Mouse (Mus musculus) lung, postnatal 4 days (tissue): ENCODE measurements around the gene Fxyd5.

Experiments used
- DNase-seq, 2 experiments: peaks; one replicate each; pipeline ENCODE4 v3.0.0; 2021

Gene Fxyd5

DNA sequence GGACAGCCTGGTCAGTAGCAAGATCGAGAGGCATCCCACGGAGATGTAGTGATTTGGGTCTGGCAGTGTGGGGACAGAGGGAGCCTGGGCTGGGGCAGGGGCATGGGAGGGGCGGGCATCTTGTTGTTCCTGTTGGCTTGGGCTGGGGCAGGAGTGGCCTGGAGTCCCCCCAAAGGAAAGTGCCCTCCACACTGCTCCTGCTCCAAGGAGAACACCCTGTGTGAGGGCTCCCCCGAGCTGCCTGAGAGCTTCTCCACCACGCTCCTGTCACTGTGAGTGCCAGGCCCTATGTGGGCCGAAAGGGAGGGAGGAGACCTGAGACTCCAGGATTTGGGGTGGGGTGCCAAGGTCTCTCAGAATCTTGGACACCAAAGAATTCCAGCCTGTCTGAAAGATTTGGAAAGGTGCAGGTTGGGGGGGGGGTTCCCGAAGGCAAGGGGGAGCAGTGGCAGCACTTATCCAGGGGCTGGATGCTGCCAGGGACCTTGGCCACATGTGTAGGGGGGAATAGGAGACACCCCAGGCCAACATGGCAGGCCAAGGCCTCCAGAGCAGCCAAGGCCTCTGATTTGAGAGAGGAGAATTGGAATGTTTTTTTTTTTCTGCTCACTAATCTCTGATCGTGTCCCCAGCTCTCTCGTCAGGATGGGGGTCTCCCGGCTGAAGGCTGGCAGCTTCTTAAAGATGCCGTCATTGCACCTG lies 17.8 kb upstream of the Fxyd5 start:
- no peak for DNase-seq

DNA sequence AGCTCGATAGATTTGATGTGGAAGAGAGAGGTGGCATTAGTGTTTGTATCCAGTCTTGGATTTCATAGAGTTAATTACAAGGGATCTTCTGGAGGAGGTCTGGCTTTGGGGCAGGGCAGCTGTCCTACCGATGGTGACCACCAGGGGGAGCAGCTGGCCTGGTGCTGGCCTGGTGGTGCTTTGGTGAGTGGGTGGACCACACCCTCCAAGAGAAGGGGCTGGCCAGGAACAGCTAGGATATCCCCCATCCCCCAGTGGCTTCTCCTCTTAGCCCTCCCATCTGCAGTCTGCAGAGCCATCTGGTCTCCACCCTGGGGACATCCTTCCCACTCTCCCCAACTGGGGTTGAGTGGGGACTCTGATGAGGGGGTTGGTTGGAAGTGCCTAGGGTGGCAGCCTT lies 16.8 kb upstream of the Fxyd5 start, which contains the start of gene Lgi4:
TSS of gene Lgi4 (plus strand) at position 235 of the 400 bp plus-strand sequence.
- DNase-seq: peak; percentile 88 to 91

DNA sequence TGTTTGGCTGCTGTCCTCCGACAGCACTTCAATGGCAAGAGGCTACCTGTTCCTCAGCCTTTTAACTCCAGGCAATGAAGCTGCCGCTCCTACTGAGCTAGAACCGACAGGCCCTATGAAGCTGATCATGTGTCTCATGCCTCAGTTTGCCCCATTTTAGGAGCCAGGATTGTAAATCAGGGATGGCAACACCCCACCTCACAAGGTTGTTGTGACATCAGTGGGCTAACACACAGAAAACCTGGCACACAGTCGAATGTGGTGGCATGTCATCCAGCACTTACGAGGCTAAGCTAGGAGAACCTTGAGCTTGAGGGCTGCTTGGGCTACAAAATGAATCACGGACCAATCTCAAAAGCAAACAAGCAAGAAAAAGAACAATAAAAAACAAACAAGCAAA lies 15.9 kb upstream of the Fxyd5 start:
- no peak for DNase-seq

DNA sequence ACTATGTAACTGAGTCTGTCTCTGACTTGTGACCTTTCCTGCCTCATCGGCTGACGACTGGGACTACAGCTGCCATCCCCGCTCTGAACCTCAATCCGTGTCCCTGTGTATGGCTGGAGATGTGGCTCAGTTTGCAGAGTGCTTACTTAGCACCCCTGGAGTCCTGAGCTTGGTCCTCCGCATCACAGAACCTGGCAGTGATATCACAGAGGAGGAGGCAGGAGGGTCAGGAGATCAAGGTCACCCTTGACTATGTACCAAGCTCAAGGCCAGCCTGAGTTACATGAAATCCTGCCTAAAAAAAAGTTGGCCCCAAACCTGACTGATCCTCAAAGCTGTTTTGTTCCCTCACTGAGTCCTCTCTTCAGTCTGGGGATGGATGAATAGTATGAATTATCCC lies 15.4 kb upstream of the Fxyd5 start:
- DNase-seq: no peak

DNA sequence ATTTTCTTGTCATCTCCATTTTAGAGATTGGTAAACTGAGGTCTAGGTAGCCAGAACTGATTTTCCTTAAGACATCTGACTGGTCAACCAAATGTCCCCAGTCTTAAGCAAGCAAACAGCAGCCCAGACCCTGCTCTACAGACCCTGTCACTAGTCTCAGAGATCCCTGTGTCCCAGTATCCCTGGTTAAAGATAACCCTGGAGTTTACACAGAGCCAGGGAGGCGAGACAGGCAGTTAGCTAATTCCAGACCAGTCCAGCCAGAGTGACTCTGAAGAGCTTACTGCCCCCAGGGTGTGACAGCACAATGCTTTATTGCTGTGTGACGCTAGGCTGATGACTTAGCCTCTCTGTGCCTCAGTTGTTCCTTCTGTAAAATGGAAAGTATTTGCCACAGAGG lies 14.8 kb upstream of the Fxyd5 start, which contains the start of gene Fxyd1:
TSS of gene Fxyd1 (minus strand) at position 129 of the 400 bp plus-strand sequence.
- DNase-seq: no peak

DNA sequence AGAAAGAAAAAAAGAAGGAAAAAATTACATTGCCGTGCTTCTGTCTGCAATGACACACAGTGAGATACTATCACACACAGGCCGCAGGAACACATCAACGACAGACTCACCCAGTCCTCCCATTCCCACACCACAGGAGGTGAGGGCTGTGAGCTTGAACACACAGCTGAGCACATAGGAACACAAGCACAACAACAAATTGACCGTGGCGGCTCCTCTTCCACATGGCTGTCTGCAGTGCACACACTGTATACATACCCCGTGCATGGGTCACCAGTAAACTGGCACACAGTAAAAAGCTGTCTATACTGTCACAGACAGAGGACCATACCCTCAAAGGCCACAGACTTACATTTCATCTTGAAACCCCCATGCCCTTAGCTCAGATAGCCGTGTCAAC lies 14.2 kb upstream of the Fxyd5 start:
- DNase-seq: no peak

DNA sequence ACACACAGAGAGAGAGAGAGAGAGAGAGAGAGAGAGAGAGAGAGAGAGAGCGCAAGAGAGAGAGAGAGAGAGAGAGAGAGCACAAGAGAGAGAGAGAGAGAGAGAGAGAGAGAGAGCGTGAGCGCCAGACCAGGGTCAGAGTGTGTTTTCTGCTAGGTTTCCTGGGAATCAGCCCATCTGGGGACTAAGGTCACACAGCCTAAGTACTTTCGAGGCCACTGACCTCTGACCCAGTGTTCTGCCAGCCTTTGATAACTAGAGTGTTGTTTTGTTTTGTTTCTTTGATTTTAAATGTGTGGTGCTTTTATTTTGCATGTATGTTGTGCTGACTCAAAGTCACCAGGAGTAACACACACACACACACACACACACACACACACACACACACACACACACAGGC lies 13.6 kb upstream of the Fxyd5 start:
- DNase-seq: no peak

DNA sequence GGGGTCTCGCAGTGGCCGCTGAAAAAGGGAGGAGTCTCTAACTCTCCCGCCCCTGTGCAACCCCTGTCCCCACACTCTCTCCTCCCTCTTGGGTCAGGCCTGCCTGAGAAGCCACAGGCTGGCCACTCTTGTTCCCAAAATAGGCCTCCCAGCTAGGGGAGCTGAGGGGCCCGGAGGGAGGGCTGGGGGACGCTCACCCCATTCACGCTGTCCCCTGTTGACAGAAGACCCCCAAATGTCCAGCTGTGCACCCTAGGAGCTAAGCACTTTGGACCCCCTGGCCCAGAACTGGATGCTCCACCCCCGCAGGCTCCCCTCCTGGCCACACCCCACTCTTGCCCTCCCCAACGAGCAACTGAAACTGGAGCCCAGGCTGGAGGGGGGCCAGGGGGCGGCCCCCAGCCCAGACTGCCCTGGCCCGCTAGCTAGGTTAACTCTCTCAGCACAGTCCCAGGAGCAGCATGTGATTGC lies 13.1 kb upstream of the Fxyd5 start:
- peak; percentile 81 to 94 for DNase-seq

DNA sequence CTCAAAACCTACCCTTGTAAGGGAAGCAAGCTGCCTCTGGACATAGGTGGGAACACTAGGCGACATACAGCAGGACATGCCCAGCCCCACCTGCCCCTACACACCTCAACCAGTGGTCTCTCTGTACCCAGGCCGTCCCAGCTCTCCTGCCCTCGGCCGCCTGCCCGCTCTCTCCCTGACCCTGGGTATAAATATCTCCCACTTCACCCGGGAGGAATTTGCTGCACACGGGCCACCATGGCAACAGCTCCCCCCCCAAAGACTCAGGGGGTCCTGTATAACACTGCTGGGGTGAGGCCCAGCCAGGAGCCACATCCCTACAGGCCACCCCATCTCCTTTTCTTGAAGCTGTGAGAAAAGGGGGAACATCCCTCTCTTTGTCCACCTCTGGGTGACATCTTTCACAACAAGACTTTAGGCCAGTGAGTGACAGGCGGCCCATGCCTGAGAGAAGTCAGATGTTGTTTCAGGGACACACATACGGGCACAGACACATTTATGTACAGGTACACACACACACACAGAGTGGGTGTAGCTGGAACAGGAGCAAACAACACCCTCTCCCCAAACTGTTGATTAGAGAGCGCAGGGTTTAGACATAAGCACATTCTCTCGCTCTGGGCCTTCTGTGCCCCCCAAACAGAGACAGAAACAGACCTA lies 12.5 kb upstream of the Fxyd5 start:
- DNase-seq: peak in 1 of 2 experiments; percentile 44

DNA sequence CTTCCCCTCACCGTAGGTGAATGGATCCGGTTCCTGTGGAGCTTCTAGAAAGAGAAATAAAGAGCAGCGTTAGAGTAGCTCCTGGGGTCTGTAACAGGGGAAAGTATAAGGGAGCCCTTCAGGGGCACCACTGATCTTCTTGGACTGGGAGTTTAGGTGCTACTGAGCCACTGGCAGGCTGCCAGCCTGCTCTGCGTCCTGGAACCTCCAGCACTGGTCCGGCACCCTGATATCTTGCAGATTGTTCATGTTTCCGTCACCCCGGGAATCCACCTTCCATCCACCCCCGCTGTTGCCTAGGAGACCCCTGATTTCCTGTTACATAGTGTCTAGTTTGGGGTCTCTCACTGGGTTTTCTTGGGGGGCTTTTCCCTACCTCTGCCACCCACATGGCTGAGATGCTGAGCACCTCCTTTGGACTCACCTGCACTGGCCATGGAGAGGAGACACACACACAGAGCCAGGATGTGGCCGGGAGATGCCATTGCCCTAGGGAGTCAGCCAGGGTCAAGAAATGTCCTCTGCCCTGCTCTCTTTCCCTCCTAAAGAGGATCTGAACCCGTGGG lies 11.7 kb upstream of the Fxyd5 start:
- DNase-seq: no peak

DNA sequence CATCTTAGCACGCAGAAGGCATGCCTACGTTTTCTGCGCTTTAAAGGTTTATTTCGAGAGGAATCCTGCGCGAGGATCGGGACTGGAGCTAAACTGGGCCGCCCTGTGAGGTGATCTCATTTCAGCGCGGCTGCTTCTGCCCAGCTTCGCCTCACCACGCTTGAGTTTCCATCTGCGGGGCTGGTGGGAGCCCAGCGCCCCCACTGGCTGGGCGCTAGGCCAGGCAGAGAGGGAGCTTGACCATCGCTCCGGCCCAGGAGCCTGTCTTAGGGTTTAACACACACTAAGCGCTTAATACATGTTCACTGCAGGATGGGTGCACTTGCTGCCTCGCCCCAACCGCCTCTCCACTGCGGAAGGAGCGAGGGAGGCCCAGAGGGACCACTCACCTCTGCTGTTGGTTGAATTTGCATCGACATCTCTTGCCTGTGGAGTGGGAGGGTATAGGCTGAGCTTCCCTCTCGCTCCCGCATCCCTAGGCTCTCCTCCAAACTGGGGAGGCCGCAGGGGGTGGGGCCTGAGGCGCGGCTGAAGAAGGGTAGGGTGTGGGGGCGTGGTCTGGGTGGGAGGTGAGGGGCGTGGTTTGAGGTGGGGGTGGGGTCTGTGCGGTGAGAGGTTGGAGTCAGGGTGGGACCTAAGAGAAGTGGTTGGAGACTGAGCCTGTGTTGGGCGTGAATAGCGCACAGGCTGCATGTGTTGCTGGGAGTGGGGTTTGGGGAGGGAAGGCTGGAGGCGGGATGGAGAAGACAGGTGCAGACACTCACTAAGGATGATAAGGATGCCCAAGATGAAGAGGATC lies 10.6 kb upstream of the Fxyd5 start:
- DNase-seq: peak; percentile 51 to 64

DNA sequence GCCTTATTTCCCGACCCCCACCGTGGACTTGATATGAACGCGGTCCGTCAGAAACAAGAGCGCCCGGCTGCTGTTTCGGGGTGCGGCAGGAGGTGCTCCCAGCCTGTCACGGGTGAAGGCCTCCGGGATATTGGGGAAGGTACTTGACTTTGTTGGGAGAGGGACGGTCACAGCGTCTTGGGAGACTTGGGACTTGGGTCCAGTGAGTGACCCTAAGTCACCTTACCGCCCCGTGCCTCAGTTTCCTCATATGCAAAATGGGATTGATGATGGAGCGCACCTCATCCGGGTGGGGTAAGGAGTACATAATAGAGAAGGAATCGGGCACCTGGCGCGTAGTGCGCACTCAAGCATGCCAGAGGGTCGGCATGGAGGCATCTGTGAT lies 10.0 kb upstream of the Fxyd5 start:
- DNase-seq: no peak

DNA sequence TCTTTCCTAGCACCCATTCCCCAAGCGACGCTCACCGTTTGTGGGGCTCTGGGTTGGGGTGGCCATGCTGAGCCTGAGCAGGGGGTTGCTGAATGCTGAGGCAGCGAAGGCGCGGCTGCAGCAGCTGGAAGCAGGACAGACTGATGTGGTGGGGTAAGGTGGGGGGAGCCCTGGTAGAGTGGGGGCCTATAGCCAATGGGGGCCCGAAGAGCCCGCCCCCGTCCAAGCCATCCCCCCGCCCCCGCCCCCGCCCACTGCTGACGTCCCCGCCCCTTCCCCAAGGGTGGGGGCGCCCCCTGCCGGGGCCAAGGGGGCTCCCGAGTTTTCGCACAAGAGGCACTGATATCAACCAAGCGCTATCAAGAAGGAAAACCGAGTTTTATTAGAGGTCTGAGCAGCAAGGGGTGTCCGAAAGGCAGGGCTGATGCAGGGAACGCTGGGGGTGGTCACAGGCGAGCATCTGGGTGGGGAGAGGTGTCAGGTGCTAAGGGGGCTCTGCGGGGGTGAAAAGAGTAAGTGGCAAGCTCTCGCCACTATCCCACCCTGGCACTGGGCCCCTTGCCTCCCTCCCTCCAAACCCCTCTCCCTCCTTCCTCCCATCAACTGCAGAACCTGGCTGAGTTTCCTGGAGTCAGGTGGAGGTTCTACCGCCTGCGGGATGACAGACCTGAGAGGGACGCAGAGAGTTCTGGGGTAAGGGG lies 9.2 kb upstream of the Fxyd5 start, which contains the start of gene Fxyd7:
TSS of gene Fxyd7 (minus strand) at position 147 of the 701 bp plus-strand sequence.
- DNase-seq: no peak

DNA sequence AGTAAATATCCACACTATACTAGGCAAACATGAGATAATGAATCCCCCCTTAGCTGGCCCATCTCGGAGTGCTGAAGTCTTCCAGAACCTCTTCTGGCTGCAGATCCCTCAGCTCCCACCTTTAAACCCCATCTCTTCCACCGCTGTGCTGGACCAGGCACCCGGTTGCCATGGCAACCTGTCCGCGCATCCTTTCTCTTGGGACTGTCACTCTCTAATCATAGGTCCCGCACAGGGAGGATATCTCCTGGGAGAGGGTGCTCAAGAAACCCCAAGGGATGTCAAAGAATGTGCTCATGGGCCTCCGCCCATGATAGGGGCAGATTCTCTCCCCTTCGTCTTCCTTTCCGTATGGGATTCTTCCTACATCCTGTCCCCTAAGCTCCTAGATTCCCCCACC lies 8.6 kb upstream of the Fxyd5 start:
- DNase-seq: no peak

DNA sequence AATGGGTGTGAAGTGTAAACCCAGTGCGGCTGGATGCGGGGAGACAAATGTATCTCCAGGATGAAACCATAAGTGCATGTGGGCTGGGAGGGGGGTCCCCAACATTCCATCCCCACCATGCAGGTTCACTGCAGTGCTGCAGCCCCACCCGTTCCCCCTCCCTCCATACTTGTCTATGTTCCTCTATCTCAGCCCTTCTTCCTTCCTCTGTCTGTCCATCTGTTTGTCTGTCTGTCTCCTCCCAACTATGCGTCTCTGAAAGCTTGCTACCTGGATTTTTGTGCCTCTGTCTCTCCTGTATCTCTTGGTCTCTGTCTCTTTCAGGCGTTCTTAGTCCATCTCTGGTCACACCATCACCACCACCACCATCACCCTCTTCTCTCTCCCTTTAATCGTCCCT lies 8.2 kb upstream of the Fxyd5 start:
- DNase-seq: no peak

DNA sequence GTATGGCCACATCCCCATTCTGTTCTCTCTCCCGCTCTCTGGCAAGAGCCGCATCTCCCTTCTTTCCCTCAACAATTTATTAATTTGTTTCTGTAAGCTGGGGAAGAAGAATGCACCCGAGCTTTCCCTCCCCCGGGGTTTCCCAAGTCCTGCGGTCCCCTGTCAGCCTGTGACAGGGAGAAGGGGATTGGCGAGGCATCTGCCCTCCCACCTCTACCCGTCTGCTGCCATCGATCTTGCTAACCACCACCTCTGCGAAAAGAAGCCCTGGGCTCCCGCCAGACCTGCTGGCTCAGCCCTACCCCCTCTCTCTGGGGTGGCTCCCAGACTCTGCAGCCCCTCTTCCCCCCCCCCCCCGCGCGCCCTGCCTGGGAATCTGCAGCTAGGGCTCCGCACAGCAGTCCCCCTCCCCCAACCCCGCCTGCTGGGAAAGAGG lies 7.6 kb upstream of the Fxyd5 start:
- DNase-seq: no peak

DNA sequence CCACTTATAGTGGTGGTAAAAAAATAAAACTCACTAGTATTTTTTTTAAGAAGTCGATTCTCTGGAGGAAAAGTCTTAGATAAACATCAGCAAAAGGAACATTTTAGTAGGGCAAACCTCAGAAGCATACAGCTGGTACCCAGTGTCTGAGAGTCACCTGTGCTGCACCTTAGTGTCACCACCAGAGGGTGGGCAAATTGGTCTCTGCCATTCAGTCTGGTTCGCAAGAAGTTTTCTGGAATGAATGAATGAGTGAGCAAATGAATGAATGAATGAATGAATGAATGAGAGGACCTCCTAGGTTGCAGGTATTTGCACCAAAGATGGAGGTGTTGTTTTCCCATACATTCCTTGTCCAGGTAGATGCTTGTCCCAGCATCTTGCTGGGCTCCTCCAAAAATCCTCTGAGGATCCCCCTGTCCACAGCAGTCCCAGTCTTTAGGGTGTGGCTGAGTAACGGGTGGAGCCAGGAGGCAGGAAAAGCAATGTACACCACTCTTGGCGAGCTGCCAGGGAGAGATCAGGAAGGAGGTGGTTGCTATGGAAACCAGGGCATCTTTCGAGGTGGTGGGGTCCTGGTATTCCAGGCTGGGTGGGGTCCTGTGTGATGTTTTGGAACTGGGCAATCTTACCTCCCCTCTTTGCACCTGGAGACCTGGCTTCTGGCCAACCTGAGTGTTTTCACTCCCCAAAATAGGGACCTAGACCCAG lies 7.0 kb upstream of the Fxyd5 start:
- no peak for DNase-seq

DNA sequence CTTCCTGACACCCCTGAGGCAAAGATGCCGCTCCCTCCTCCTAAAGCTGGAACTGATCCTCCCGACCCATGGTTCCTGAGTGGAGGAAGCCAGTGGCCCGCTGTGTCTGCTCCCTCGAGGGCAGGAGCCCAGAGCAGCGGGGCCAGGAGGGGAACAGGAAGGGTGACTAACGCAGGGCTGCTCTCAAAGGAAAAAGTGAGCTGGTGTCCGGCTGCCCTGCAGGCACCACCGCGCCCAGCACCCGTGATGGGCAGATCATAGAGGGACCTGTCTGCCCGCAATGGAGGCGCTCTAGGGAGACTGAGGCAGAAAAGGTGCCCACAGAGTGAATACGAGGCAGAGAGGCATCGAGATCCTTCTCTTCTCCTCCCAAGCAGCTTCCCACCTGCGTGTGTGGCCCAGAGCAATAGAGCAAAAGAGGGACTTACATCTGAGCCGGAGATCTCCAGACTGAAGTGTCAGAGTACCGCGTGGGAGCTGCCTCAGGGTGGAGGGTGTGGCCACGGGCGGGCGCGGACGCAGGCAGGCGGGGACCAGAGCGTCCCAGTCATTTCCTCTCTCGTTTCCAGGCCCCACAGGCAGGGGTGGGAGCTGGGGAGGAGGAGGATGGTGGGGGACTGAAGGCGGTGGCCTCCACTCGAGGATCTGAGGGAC lies 492 bp downstream of the Fxyd5 start:
- peak; percentile 81 for DNase-seq

DNA sequence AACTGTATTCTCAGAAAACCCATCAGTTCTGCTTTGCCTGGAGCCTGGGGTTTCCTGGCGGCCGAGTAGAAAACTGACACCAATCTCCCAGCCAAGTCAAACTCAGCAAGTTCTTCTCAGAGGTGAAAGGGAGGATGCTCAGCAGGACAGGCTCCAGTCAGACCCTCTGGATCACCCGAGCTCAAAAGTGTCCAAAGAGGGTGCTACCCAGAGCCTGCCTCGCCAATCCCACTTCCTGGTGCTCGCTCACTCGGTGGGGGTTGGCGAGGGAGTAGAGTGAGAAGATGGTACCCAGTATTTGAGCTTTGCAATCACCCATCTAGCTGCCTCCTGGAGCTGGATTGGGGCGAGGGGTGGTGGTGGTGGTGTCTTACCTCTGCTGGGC lies 1.3 kb downstream of the Fxyd5 start:
- no peak for DNase-seq

DNA sequence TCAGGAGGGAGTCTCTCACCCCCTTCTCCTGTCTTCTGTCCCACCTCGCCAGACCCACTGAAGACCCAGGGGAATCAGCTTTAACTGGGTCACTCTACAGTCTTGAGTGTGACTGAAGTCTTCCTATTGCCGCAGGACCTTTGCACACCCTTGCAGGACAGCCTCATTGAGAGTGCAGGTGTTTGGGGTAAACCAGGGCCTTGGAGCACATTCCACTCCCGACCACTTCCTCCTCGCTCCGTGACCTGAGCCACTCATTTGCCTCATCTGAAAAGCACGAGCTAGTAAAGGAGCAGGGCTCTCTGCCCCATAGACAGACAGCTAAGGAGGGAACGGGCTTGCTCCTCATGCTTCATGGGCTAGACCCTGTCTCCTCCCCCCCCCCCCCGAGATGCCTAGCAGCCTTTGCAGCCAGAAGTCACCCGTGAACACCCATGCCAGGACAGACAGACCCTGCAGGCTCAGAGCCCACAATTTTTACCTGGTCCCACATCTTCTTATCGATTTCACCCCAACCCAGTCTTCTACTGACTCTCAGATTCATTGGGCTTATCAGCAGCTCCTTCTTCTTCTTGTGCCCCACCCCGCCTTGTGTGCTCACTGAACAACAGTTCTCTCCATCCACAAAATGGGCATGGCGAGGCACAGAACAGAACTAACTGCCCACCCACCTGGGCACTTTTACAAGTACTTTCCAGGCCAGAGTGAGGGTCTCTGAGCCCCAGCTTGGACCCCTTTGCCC lies 1.8 kb downstream of the Fxyd5 start:
- DNase-seq: no peak

DNA sequence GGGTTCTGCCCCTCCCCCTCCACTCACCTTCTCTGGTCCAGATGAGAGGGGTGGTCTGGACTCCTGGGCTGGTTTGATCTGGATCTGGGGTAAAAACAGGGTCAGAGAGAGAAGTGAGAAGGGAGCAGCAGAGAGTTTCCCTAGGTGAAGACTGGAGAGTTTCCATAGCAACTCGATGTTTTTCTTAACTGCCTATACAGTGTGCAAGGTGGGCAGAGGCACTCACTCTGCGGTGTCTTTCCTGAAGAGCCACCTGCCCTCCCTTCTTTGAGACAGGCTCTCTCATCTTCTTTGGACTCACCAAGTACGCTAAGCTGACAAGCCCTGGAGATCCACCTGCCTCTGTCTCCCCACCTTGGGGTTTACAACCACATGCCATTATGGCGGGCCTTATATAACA lies 3.3 kb downstream of the Fxyd5 start:
- no peak for DNase-seq
